Mouse (Mus musculus): ENCODE data around the gene Tex52. TPM values are rescaled to one million over a fixed set of nuclear protein-coding genes. Genes with fewer than 3 reads are reported as not detected.
"Not testable (repeated sequence)": the region's sequence is repeated elsewhere in the genome, so short reads cannot be mapped to it uniquely, and the experiment has no call there.

Tex52 gene
- polyA plus RNA-seq, 1 experiment from 2014 or later, result 0.26 TPM

DNA sequence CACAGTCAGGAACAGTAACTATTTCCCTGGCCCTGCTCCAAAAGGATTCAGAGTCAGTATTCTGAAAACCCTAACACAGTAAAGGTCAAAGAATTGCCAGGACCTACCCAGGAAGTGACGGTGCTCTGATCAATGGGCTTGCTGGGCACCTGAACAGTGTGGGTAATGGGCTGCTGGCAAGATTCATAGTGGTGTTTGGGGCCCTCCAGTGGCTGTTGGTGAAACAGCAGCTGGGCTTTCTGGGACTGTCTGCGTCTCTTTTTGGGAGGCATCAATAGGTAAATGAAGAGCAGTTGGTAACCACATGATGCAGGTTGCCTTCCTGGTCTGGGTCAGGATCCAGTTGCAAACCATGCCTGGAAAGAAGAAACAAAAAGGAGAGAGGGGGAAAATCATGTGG, 16.3 kb upstream of the Tex52 start:
- Histone ChIP-seq H3K27ac (no peak overlapping the region), H3K4me1 (peaks cover 37% of the 10 kb centered on the region), H3K9me3 (replicated peaks) (no peaks in the 10 kb centered on the region), H3K4me3 (replicated peaks) (no peak overlapping the region), H3K9ac (no peak overlapping the region), H3K36me3 (peaks cover 28% of the 10 kb centered on the region), H3K27me3 (no peaks in the 10 kb centered on the region), H3K4me2 (no peak overlapping the region)
- WGBS, result 23% methylated on average over 2 of the region's 2 CpGs
- no peak for ATAC-seq (replicated peaks; ENCODE audit: low FRiP score)

DNA sequence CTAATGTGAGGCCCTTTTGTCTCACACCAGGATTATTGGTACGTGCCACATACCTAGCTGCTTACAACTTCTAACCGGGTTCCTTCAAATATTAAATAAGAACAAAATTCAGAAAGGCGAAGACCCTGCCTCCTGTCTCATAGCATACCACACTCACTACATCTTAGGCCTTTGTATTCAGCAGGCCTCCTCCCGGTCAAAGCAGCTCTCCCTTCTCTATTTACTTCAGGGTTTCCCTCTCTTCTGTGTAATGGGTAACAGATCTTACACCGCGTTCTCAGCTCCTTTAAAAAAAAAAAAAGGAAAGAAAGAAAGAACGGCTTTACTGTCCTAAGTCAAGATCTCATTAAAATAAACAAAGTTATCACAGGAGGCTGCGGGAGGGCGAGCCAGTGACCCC, 13.4 kb upstream of the Tex52 start:
- Histone ChIP-seq H3K4me1 (peaks cover 35% of the 10 kb centered on the region), H3K4me2 (peak overlapping the region; percentile 88), H3K27me3 (no peaks in the 10 kb centered on the region), H3K4me3 (replicated peaks) (peak overlapping the region; percentile 99), H3K9me3 (replicated peaks) (no peaks in the 10 kb centered on the region), H3K36me3 (peaks cover 39% of the 10 kb centered on the region), H3K27ac (peak overlapping the region; percentile 97), H3K9ac (peak overlapping the region; percentile 92)
- ATAC-seq (replicated peaks; ENCODE audit: low FRiP score), result no peak
- WGBS, result 18% methylated on average over 9 of the region's 9 CpGs

DNA sequence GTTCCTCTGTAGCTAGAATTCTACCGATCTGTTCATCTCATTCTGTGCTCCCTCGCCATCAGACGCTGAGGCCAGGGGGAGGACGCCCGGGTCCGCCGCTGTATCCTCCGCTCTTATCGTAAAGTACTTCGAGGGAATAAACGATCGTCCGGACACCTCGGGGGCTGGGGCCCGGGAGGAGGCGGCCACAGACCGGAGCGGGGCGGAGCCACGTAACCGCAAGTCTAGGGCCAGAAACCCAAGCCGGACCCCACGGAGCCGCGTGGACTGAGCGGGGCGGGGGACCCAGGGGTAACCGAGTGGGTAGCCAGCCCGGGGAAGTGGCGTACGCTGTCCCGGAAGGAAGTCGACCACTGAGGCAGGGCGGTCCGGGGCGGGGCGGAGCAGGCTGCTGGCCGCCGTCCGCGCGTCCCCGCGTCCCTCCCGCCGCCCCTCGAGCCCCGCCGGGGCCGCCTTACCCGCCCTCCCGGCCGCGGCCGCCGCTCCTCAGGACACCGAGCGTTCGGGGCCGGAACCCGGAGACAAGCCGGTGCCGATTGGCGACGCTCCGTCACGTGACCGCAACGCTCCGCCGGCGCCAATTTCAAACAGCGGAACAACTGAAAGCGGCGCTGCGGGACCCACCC, 12.8 kb upstream of the Tex52 start, which contains the start of the genes Rhno1 and Foxm1:
Gene Rhno1, minus strand, starts transcription at position 531 of the 626 bp plus-strand sequence.
Gene Foxm1, plus strand, starts transcription at position 587 of the 626 bp plus-strand sequence.
- Histone ChIP-seq H3K4me2 (peak within 1 kb of the TSS; percentile 88), H3K4me3 (replicated peaks) (peak within 1 kb of the TSS; percentile 99), H3K4me1 (peaks cover 35% of the 10 kb centered on the region), H3K9ac (peak within 1 kb of the TSS; percentile 92), H3K27me3 (no peaks in the 10 kb centered on the region), H3K9me3 (replicated peaks) (no peaks in the 10 kb centered on the region), H3K27ac (peak within 1 kb of the TSS; percentile 97), H3K36me3 (peaks cover 39% of the 10 kb centered on the region)
- under 1% methylated on average over 56 of the region's 76 CpGs for WGBS
- ATAC-seq (replicated peaks; ENCODE audit: low FRiP score), result peak; percentile 91

DNA sequence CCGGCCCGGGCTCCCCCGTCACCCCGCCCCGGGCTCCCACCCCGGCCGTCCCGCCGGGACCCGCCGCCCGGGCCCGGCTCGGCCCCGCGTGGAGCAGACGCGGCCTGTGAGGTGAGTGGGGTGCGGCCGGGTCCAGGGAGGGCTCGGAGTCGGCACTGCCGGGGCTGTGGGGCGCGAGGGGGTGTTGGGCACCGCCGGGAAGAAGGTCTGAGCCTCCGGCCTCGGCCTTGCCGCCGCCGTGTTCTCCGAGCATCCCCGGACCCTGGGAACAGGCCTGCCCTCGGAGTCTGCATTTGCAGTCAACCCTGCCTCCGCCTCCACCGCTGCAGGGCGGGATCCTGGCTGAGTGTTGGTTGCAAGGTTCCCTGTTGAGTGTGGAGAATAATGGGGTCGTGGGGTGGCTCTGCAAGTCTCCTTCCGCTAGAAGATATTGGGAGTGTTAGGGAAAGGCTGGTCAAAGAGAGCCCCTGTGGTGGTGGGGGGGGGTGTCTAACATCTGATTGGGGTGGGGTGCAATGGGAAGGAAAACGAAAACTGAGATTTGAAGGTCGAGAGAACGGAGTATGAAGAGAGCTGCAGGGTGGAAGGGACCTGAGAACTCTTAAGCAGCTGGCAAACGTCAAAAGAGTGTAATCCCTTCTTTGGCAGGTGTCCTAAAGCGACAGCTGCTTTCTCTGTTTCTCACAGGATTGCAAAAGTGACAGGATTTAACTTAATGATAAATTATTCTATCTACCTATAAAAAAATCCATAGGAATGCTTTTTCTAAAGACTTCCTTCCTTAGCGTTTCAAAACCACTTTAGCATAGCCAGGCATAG, 12.0 kb upstream of the Tex52 start:
- peaks cover 35% of the 10 kb centered on the region for H3K4me1 ChIP-seq
- no peaks in the 10 kb centered on the region for H3K9me3 ChIP-seq (replicated peaks)
- under 1% methylated on average over 46 of the region's 46 CpGs for WGBS
- H3K4me3 ChIP-seq (replicated peaks), result peak overlapping the region; percentile 99
- H3K27ac ChIP-seq, result peak overlapping the region; percentile 97
- H3K9ac ChIP-seq, result peak overlapping the region; percentile 92
- H3K36me3 ChIP-seq, result peaks cover 38% of the 10 kb centered on the region
- H3K27me3 ChIP-seq, result no peaks in the 10 kb centered on the region
- peak overlapping the region; percentile 88 for H3K4me2 ChIP-seq
- ATAC-seq (replicated peaks; ENCODE audit: low FRiP score), result peak; percentile 65

DNA sequence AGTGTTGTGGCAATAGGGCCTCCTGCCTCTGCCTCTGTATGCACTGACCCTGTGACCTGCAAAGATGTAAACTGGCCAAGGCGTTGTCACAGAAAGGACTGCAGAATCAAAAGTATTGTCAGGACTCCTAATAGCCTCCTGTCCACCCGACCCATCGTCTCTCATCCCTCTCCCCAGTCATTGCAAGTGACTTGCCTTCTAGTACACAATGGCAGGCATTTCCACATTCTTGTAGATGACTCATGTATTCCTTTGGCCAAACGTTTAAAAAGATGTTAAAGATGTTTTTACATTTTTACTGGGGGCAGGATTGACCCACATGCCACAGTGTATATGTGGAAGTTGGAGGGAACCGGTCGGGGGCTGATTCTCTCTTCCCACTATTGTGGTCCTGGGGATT, 10.5 kb upstream of the Tex52 start:
- 74% methylated on average over 6 of the region's 6 CpGs for WGBS
- no peak for ATAC-seq (replicated peaks; ENCODE audit: low FRiP score)

DNA sequence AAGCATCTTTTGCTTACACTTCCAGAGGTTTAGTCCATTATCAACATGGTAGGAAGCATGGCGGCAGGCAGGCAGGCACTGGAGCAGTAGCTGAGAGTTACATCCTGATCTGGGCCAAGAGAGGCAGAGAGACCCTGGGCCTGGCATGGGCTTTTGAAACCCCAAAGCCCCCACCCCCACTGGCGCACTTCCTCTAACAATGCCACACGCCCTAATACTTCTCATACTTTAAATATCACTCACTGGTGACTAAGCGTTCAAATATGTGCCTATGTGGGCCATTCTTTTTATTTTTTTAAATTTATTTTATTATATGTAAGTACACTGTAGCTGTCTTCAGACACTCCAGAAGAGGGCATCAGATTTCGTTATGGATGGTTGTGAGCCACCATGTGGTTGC, 8.8 kb upstream of the Tex52 start:
- Histone ChIP-seq H3K4me2 (no peak overlapping the region), H3K9me3 (replicated peaks) (no peaks in the 10 kb centered on the region), H3K36me3 (peaks cover 61% of the 10 kb centered on the region), H3K4me1 (peaks cover 22% of the 10 kb centered on the region), H3K27me3 (no peaks in the 10 kb centered on the region), H3K9ac (no peak overlapping the region), H3K27ac (no peak overlapping the region), H3K4me3 (replicated peaks) (no peak overlapping the region)
- WGBS, result 93% methylated on average over 5 of the region's 5 CpGs
- ATAC-seq (replicated peaks; ENCODE audit: low FRiP score), result no peak

More for the DNA sequence above, 10.5 kb upstream of the Tex52 start:
- Histone ChIP-seq H3K9me3 (replicated peaks) (no peaks in the 10 kb centered on the region), H3K4me3 (replicated peaks) (no peak overlapping the region), H3K27ac (no peak overlapping the region), H3K4me2 (0 out of 2 replicates have a peak overlapping the region, but pooled peaks have one; percentile 4), H3K9ac (no peak overlapping the region), H3K4me1 (peaks cover 35% of the 10 kb centered on the region), H3K36me3 (peaks cover 44% of the 10 kb centered on the region), H3K27me3 (no peaks in the 10 kb centered on the region)

DNA sequence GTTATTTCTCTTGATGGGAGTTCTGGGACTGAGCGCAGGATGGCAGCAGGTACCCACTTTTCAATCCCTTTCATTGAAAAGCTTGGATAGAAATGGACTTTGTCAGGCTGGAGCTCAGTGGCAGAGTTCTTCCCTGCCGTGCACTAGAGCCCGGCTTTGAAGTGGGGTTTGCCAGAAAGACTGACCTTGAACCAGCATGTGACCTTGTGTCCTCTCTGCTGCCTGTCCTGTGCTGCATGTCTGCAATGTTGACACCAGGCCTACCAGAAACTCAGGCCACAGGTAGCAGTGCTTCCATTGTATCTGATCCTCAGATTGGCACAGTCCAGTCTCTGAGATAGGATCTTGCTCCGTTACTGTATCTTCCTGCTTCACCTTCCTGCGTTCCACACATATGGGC, 5.2 kb upstream of the Tex52 start:
- Histone ChIP-seq H3K4me1 (peaks cover 6% of the 10 kb centered on the region), H3K27me3 (no peaks in the 10 kb centered on the region), H3K9me3 (replicated peaks) (no peaks in the 10 kb centered on the region), H3K9ac (no peak overlapping the region), H3K27ac (no peak overlapping the region), H3K4me2 (no peak overlapping the region), H3K36me3 (peaks cover 97% of the 10 kb centered on the region), H3K4me3 (replicated peaks) (no peak overlapping the region)
- no peak for ATAC-seq (replicated peaks; ENCODE audit: low FRiP score)
- 91% methylated on average over 5 of the region's 5 CpGs for WGBS

DNA sequence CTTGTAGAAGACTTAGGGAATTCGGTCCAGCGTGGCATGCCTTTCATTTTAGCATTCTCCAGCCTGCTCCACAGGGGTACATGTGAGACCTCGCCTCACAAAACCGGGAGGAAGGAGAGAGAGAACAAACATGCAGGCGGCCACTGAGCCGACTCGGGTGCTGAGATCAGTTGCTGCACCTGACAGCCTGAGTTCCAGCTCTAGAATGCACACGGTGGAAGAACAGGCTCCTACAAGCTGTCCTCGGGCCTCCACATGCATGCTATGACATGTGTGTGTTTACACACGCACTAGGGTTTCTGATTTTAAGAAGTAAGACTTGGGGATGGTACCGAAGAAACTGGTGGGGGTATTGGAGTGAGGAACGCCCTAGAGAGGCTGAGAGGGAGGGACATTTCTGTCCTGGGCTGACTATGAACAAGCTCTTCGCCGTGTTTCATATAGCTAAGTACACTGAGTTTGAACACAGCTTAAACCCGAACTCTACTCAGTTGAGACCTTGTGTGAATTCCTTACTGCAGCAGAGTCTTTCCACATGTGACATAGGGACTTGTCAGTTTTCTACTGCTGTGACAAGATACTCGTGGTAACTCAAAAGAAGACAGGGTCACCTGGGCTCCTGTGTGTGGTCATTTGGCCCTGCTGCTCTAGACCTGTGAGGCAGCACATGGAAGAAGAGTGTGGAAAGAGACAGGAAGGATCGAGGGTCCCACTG, 1.3 kb downstream of the Tex52 start:
- no peaks in the 10 kb centered on the region for H3K27me3 ChIP-seq
- H3K4me1 ChIP-seq, result peaks cover 7% of the 10 kb centered on the region; the same call in 1 of the 2 replicates
- H3K27ac ChIP-seq, result no peak overlapping the region
- no peak overlapping the region for H3K4me2 ChIP-seq
- no peak for ATAC-seq (replicated peaks; ENCODE audit: low FRiP score)
- no peak overlapping the region for H3K4me3 ChIP-seq (replicated peaks)
- peaks cover 49% of the 10 kb centered on the region for H3K36me3 ChIP-seq
- no peak overlapping the region for H3K9ac ChIP-seq
- 93% methylated on average over 17 of the region's 17 CpGs for WGBS
- no peaks in the 10 kb centered on the region for H3K9me3 ChIP-seq (replicated peaks)

DNA sequence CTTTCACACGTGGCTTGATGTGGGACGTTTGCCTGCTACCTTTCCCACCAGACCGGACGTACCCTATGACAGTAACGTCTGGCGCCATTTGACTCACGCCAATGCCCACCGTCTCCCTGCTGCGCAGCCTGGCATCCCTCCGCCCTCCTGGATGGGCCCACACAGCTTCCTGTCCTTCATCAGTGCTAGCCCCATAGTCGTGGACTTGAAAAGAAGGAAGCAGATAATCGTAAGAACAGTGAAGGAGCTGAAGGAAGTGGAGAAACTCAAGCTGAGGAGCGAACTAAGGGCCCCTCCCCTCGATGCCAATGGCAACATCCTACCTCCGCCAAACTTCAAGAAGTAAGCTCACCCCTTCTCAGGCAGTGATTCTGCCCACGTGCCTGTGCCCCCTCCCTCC, 4.4 kb downstream of the Tex52 start:
- Histone ChIP-seq H3K27me3 (no peaks in the 10 kb centered on the region), H3K27ac (no peak overlapping the region), H3K9me3 (replicated peaks) (no peaks in the 10 kb centered on the region), H3K36me3 (peaks cover 18% of the 10 kb centered on the region), H3K4me2 (no peak overlapping the region), H3K4me3 (replicated peaks) (no peak overlapping the region), H3K9ac (no peak overlapping the region), H3K4me1 (peaks cover 6% of the 10 kb centered on the region; the same call in 1 of the 2 replicates)
- no peak for ATAC-seq (replicated peaks; ENCODE audit: low FRiP score)
- WGBS, result 82% methylated on average over 16 of the region's 16 CpGs

DNA sequence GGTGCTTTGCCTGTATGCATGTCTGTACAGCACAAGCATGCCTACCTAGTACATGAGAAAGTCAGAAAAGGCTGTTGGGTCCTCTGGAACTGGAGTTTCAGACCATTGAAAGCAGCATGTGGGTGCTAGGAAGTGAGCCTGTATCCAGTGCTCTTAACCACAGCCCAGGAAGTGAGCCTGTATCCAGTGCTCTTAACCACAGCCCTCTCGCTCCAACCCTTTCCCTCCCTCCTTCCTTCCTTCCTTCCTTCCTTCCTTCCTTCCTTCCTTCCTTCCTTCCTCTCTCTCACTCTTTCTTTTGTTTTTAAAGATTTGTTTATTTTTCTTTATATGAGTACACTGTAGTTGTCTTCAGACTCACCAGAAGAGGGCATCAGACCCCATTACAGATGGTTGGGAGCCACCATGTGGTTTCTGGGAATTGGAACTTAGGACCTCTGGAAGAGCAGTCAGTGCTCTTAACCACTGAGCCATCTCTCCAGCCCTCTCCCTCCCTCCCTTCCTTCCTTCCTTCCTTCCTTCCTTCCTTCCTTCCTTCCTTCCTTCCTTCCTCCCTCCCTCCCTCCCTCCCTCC, 5.4 kb downstream of the Tex52 start:
- H3K9me3 ChIP-seq (replicated peaks); ATAC-seq (replicated peaks; ENCODE audit: low FRiP score); H3K27me3 ChIP-seq; H3K4me3 ChIP-seq (replicated peaks); H3K27ac ChIP-seq; H3K4me1 ChIP-seq; H3K9ac ChIP-seq; H3K4me2 ChIP-seq: not testable (repeated sequence)
- peaks cover 12% of the 10 kb centered on the region for H3K36me3 ChIP-seq
- WGBS, result 72% methylated on average over 1 of the region's 1 CpGs

DNA sequence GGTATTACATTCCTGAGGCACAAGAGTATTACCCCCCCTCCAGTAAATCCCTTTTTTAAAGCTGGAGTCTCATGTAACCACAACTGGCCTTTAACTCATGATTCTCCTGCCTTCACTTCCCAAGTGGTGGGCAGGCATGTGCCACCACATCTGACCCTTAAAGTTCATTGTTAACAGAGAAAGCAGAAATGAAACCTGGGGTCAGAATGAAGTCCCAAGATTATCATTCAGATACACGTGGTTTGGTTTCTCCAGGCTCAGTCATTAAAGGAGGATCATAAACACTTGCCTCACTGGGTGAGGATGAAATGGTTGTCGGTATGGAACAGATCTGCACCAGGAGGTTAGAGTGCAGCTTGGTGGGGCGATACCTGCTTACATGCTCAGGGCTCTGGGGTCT, 6.0 kb downstream of the Tex52 start:
- H3K36me3 ChIP-seq, result peaks cover 9% of the 10 kb centered on the region
- 74% methylated on average over 3 of the region's 3 CpGs for WGBS
- no peaks in the 10 kb centered on the region for H3K9me3 ChIP-seq (replicated peaks)
- no peak overlapping the region for H3K27ac ChIP-seq
- no peak overlapping the region for H3K4me2 ChIP-seq
- no peak overlapping the region for H3K4me3 ChIP-seq (replicated peaks)
- H3K9ac ChIP-seq, result no peak overlapping the region
- ATAC-seq (replicated peaks; ENCODE audit: low FRiP score), result no peak
- no peaks in the 10 kb centered on the region for H3K27me3 ChIP-seq
- H3K4me1 ChIP-seq, result no peaks in the 10 kb centered on the region

All from kidney, embryonic 15.5 days (tissue).